ENCODE assay signal across 10 mouse cellular contexts in the genomic region with DNA sequence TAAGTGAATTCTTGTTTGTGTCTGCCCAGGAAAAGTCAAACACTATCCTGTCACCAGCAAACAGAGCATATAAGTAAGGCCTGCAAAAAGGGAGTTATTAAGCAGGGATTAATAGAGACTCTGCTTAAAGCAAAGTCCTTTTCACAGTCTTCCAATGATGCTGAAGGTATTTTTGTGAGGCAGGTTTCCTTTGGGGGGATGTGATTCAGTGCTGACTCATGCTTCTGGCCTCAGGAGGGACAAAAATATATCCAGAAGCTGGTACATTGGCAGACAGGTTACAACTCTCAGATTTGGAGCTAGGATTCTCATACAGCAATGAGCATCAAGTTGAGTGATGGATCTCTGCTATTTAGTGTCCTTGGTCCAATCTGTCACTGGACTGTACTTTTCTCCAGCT.
"Had no signal": no experiment of that assay in that cellular context is flagged by ENCODE, and none has a peak within 500 bp of the region (broad histone marks: within the 10 kb centered on the region; RNA-seq: fewer than 3 reads in every experiment).

No protein-coding gene starts in this region.

- DNase-seq: retina, postnatal 1 day; right cerebral cortex, postnatal 25 days; right cerebral cortex, postnatal 4 days; spleen, adult 18-20 months; thymus, adult 18-20 months; thymus, adult 2 months; thymus, postnatal 14 days; thymus, postnatal 25 days; thymus, postnatal 36 days; thymus, postnatal 4 days had no signal
